Mouse (Mus musculus) embryonic fibroblast, embryonic 13.5 days (primary cell): Measurements from ENCODE around the gene Car15.

ENCODE experiments used
- CTCF ChIP-seq: IDR thresholded peaks from 2 replicates; pipeline ENCODE4 v1.5.1; 2011; ENCODE audit warnings: mild to moderate bottlenecking, control low read depth, low read length, moderate library complexity, borderline replicate concordance; ENCODE audit not compliant: insufficient read depth
- POLR2A ChIP-seq: IDR thresholded peaks from 2 replicates; pipeline ENCODE4 v1.6.1; 2011; ENCODE audit warnings: low read depth, mild to moderate bottlenecking, control low read depth, low read length, moderate library complexity

DNA sequence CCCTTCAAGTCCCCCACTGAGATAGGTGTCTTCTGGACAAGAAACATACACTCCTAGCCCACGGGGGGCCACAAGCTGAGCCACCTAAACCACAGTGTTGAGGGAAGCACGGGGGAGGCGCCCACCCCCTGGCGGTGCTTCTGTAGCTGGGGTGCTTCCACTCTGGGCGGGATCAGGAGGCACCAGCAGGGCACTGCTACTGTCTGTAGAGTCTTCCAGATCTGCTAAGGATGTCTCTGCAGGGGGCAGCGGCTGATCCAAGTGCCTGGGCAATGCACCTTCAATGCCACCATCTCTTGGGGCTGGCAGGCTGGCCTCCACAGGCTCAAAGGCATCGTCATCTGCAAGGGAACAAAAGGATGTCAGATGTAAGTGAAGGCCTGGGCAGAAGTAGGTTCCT is 4.3 kb upstream of the Car15 start:
- no peak for TF ChIP-seq CTCF
- TF ChIP-seq POLR2A = no peak
